Mouse (Mus musculus): ENCODE results near the gene Hyou1. TPM values are rescaled to one million over a fixed set of nuclear protein-coding genes. Genes with fewer than 3 reads are reported as not detected.
A peak's percentile ranks its signal among the peaks of the same experiment; 100 is the strongest.
"Not testable (repeated sequence)": the region's sequence is repeated elsewhere in the genome, so short reads cannot be mapped to it uniquely, and the experiment has no call there.

The Hyou1 gene
- 34.6 and 35.7 TPM in 2 replicates for polyA plus RNA-seq (2015; fragmentation: Nextera tagmentation; extraction: Ambion mirVana)

- H3K9ac ChIP-seq, result peak within 1 kb of the TSS; percentile 92
- no peaks in the 10 kb centered on the region for H3K9me3 ChIP-seq
- peaks cover 34% of the 10 kb centered on the region for H3K36me3 ChIP-seq
- peak within 1 kb of the TSS; percentile 78 for H3K4me3 ChIP-seq
- peaks cover 21% of the 10 kb centered on the region for H3K4me1 ChIP-seq
- WGBS, result under 1% methylated on average over 82 of the region's 83 CpGs
- peak within 1 kb of the TSS; percentile 90 for H3K4me2 ChIP-seq
- H3K27me3 ChIP-seq, result no peaks in the 10 kb centered on the region
- peak within 1 kb of the TSS; percentile 77 for H3K27ac ChIP-seq
- ATAC-seq (ENCODE audit: borderline replicate concordance, extremely low read depth, low FRiP score, low TSS enrichment), result peak; percentile 99
Observed at GRCm38 (mm10) chr9:44379054-44379834, at the start of gene Hyou1. Gene Hyou1, plus strand, starts transcription at chr9:44379490.

- no peak for ATAC-seq (ENCODE audit: borderline replicate concordance, extremely low read depth, low FRiP score, low TSS enrichment)
- no peaks in the 10 kb centered on the region for H3K27me3 ChIP-seq
- no peak overlapping the region for H3K4me2 ChIP-seq
- no peak overlapping the region for H3K27ac ChIP-seq
- peaks cover 48% of the 10 kb centered on the region for H3K36me3 ChIP-seq
- H3K9me3 ChIP-seq, result no peaks in the 10 kb centered on the region
- WGBS, result 95% methylated on average over 6 of the region's 6 CpGs
- peaks cover 5% of the 10 kb centered on the region for H3K4me1 ChIP-seq
- no peak overlapping the region for H3K4me3 ChIP-seq
- no peak overlapping the region for H3K9ac ChIP-seq
Observed at GRCm38 (mm10) chr9:44330736-44331135, 48.6 kb upstream of the Hyou1 start.

- Histone ChIP-seq H3K27me3 (no peaks in the 10 kb centered on the region), H3K4me3 (no peak overlapping the region), H3K9me3 (no peaks in the 10 kb centered on the region), H3K4me1 (peaks cover 19% of the 10 kb centered on the region), H3K4me2 (no peak overlapping the region), H3K36me3 (peaks cover 65% of the 10 kb centered on the region), H3K27ac (no peak overlapping the region), H3K9ac (no peak overlapping the region)
- 93% methylated on average over 13 of the region's 13 CpGs for WGBS
- ATAC-seq (ENCODE audit: borderline replicate concordance, extremely low read depth, low FRiP score, low TSS enrichment), result no peak
Observed at GRCm38 (mm10) chr9:44332918-44333638, 46.2 kb upstream of the Hyou1 start.

DNA sequence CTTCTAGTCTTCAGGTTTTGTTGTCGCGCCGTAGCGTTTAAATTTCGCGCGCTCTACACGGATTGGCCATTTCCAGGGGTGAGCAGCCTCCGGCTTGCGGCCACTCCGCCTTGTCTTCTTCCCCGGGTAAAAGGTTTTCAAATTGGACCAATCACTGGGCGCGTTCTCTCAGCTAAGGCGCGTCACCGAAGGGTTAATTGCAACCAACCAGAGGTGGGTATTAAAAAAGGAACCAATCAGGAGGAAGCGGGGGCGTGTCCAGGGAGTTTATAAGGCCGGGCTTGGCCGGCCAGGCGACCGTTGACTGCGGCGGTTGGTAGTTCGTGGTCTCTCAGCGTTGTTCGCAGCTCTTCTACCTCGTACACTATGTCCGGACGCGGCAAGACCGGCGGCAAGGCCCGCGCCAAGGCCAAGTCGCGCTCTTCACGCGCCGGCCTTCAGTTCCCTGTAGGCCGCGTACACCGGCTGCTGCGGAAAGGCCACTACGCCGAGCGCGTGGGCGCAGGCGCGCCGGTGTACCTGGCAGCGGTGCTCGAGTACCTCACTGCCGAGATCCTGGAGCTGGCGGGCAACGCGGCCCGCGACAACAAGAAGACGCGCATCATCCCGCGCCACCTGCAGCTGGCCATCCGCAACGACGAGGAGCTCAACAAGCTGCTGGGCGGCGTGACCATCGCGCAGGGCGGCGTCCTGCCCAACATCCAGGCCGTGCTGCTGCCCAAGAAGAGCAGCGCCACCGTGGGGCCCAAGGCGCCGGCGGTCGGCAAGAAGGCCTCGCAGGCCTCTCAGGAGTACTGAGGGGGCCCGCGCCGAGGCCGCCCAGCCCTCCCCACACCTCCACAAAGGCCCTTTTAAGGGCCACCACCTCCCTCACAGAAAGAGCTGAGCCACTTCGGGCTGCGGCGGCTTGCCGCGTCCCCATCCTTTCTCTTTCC is 44.6 kb upstream of the Hyou1 start, which contains the start of gene H2afx:
TSS of gene H2afx (plus strand) at position 299 of the 935 bp plus-strand sequence.
- H3K27me3 ChIP-seq, result no peaks in the 10 kb centered on the region
- under 1% methylated on average over 91 of the region's 91 CpGs for WGBS
- peak; percentile 95 for ATAC-seq (ENCODE audit: borderline replicate concordance, extremely low read depth, low FRiP score, low TSS enrichment)
- no peaks in the 10 kb centered on the region for H3K9me3 ChIP-seq
- H3K4me2 ChIP-seq, result peak within 1 kb of the TSS; percentile 67
- H3K4me1 ChIP-seq, result peaks cover 18% of the 10 kb centered on the region
- peak within 1 kb of the TSS; percentile 99 for H3K27ac ChIP-seq
- peak within 1 kb of the TSS; percentile 98 for H3K9ac ChIP-seq
- H3K36me3 ChIP-seq, result peaks cover 69% of the 10 kb centered on the region
- H3K4me3 ChIP-seq, result peak within 1 kb of the TSS; percentile 75

- Histone ChIP-seq H3K27me3 (no peaks in the 10 kb centered on the region), H3K4me2 (peak overlapping the region; percentile 67), H3K4me3 (peak overlapping the region; percentile 75), H3K9ac (peak overlapping the region; percentile 98), H3K27ac (peak overlapping the region; percentile 99), H3K36me3 (peaks cover 61% of the 10 kb centered on the region), H3K9me3 (no peaks in the 10 kb centered on the region), H3K4me1 (peaks cover 18% of the 10 kb centered on the region)
- ATAC-seq (ENCODE audit: borderline replicate concordance, extremely low read depth, low FRiP score, low TSS enrichment), result no peak
- WGBS, result under 1% methylated on average over 50 of the region's 50 CpGs
Observed at GRCm38 (mm10) chr9:44335331-44336092, 43.8 kb upstream of the Hyou1 start.

DNA sequence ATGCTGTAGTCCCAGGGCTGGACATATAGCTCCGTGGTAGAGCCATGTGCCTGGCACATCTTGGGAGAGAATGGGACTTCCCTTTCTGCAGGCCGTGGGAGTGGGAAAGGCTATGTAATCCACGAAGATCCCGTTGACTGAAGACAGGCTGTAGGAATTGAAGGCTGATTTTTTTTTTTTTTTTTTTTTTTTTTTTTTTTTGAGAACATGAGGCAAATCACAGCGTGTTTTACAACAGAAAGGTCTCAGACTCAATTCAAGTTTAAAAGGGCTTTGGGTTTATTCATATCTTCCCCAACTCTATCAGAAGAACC is 43.2 kb upstream of the Hyou1 start:
- peak overlapping the region; percentile 99 for H3K27ac ChIP-seq
- ATAC-seq (ENCODE audit: borderline replicate concordance, extremely low read depth, low FRiP score, low TSS enrichment), result no peak
- H3K4me2 ChIP-seq, result peak overlapping the region; percentile 67
- H3K4me3 ChIP-seq, result peak overlapping the region; percentile 75
- no peaks in the 10 kb centered on the region for H3K9me3 ChIP-seq
- no peaks in the 10 kb centered on the region for H3K27me3 ChIP-seq
- H3K36me3 ChIP-seq, result peaks cover 57% of the 10 kb centered on the region
- H3K9ac ChIP-seq, result peak overlapping the region; percentile 98
- peaks cover 18% of the 10 kb centered on the region for H3K4me1 ChIP-seq
- 1% methylated on average over 5 of the region's 5 CpGs for WGBS

DNA sequence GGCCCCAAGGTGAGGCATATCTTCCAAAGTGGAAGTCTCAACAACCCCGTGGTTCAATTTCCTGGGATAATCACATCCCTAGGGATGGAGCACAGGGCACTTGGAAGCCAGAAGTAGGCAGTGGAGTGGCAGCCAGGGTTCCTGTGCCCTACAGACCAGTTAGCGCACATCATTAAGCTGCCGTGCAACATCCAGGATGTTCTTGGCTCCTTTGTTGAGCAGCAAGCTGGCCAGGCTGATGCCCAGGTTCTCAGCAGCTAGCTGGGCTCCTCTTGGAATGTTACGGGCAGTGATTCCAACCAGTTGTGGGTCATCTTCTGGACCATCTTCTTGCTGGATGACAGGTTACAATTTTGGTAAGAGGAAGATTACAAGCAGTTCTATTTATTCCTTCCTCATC is 42.8 kb upstream of the Hyou1 start:
- not testable (repeated sequence) for H3K27ac ChIP-seq; H3K9me3 ChIP-seq; H3K27me3 ChIP-seq; ATAC-seq (ENCODE audit: borderline replicate concordance, extremely low read depth, low FRiP score, low TSS enrichment)
- H3K36me3 ChIP-seq, result peaks cover 52% of the 10 kb centered on the region
- H3K4me3 ChIP-seq, result peak overlapping the region; percentile 75
- H3K9ac ChIP-seq, result peak overlapping the region; percentile 98
- H3K4me2 ChIP-seq, result peak overlapping the region; percentile 67
- WGBS, result 26% methylated on average over 4 of the region's 4 CpGs
- peaks cover 18% of the 10 kb centered on the region for H3K4me1 ChIP-seq

GRCm38 (mm10) chr9:44336964-44337363 is 42.3 kb upstream of the Hyou1 start:
- H3K4me3 ChIP-seq, result peak overlapping the region; percentile 75
- H3K36me3 ChIP-seq, result peaks cover 47% of the 10 kb centered on the region
- H3K9ac ChIP-seq, result peak overlapping the region; percentile 98
- peak overlapping the region; percentile 67 for H3K4me2 ChIP-seq
- WGBS, result 47% methylated on average over 3 of the region's 3 CpGs
- H3K27ac ChIP-seq, result no peak overlapping the region
- H3K27me3 ChIP-seq, result no peaks in the 10 kb centered on the region
- peaks cover 18% of the 10 kb centered on the region for H3K4me1 ChIP-seq
- no peaks in the 10 kb centered on the region for H3K9me3 ChIP-seq
- ATAC-seq (ENCODE audit: borderline replicate concordance, extremely low read depth, low FRiP score, low TSS enrichment), result no peak

DNA sequence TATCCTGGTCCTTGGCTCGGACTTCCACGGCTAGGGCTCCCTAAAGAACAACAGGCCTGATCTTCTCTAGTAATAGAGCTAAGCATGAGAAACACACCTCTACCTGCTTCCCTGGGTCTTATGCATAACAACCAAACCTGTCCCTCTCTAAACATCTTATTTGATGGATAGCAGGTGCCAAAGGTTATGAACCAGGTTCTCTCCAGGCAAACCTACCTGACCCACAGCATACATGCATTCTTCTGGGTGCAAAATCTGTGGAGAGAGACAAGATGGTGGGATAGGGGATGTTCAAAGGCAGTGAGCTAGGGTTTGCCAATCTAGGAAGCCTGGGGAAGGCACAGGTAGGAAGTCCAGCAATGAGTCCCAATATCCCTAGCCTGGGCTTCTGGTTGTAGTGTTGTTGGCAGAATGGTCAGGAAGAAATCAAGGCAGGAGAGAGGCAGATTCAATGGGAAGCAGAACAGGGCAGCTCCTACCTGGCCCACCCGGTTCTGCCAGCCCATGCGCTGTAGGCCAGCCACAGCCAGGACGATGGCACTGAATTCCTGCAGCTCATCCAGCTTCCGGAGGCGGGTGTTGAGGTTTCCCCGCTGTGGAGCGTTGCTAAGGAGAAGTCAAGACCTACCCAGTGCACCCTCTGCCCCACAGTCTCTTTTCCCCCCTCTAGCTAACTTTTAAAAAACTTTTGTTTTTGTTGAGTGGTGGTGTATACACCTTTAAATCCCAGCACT is 41.7 kb upstream of the Hyou1 start:
- peak overlapping the region; percentile 75 for H3K4me3 ChIP-seq
- 64% methylated on average over 9 of the region's 9 CpGs for WGBS
- H3K36me3 ChIP-seq, result peaks cover 43% of the 10 kb centered on the region
- 0 out of 2 replicates have a peak overlapping the region, but pooled peaks have one; percentile 23 for H3K27ac ChIP-seq
- no peak for ATAC-seq (ENCODE audit: borderline replicate concordance, extremely low read depth, low FRiP score, low TSS enrichment)
- peaks cover 24% of the 10 kb centered on the region for H3K4me1 ChIP-seq
- no peaks in the 10 kb centered on the region for H3K27me3 ChIP-seq
- H3K9me3 ChIP-seq, result no peaks in the 10 kb centered on the region
- peak overlapping the region; percentile 98 for H3K9ac ChIP-seq
- H3K4me2 ChIP-seq, result peak overlapping the region; percentile 67

DNA sequence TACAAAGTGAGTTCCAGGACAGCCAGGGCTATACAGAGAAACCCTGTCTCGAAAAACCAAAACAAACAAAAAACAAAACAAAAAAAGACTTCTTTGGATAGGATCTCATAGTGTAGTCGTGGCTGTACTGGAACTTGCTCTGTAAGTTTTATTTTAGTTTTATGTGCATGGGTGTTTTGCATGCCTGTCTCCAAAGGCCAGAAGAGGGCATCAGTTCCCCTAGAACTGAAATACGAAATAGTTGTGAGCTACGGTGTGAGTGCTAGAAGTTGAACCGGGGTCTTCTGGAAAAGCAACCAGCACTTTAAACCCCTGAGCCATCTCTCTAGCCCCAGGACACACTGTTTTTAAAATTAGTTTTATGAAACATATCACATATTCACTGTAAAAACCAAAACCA is 40.7 kb upstream of the Hyou1 start:
- Histone ChIP-seq H3K9me3 (no peaks in the 10 kb centered on the region), H3K4me3 (no peak overlapping the region), H3K4me1 (peaks cover 31% of the 10 kb centered on the region), H3K27ac (no peak overlapping the region), H3K9ac (no peak overlapping the region), H3K4me2 (no peak overlapping the region), H3K36me3 (peaks cover 34% of the 10 kb centered on the region), H3K27me3 (no peaks in the 10 kb centered on the region)
- ATAC-seq (ENCODE audit: borderline replicate concordance, extremely low read depth, low FRiP score, low TSS enrichment), result no peak
- WGBS, result 75% methylated on average over 5 of the region's 5 CpGs
